Mouse (Mus musculus) NIH3T3 (cell line): ENCODE measurements around the gene Klhl23.
A peak's percentile ranks its signal among the peaks of the same experiment; 100 is the strongest.

ENCODE experiments used
- DNase-seq: peaks from one replicate; pipeline ENCODE4 v3.0.0-alpha.2; 2012; ENCODE audit warnings: low read depth

Klhl23 gene

GRCm38 (mm10) chr2:69830116-69830515 lies 8.4 kb downstream of the Klhl23 start:
- no peak for DNase-seq

GRCm38 (mm10) chr2:69837244-69837967 lies 15.7 kb downstream of the Klhl23 start:
- DNase-seq = no peak

- no peak for DNase-seq
Observed at GRCm38 (mm10) chr2:69837996-69838395, 16.3 kb downstream of the Klhl23 start.

- no peak for DNase-seq
Observed at GRCm38 (mm10) chr2:69838707-69839106, 17.0 kb downstream of the Klhl23 start.

GRCm38 (mm10) chr2:69840261-69840660 lies 18.5 kb downstream of the Klhl23 start:
- peak; percentile 75 for DNase-seq

GRCm38 (mm10) chr2:69849215-69849614 lies 27.5 kb downstream of the Klhl23 start:
- no peak for DNase-seq

GRCm38 (mm10) chr2:69851427-69852058 lies 29.8 kb downstream of the Klhl23 start:
- peak; percentile 18 for DNase-seq

GRCm38 (mm10) chr2:69856392-69856791 lies 34.6 kb downstream of the Klhl23 start:
- peak; percentile 10 for DNase-seq

GRCm38 (mm10) chr2:69857882-69858281 lies 36.1 kb downstream of the Klhl23 start:
- DNase-seq = peak; percentile 54

GRCm38 (mm10) chr2:69860972-69861452 lies 39.3 kb downstream of the Klhl23 start:
- peak; percentile 59 for DNase-seq

- peak; percentile 97 for DNase-seq
Observed at GRCm38 (mm10) chr2:69861485-69862091, 39.8 kb downstream of the Klhl23 start, which contains the start of gene Ssb. Gene Ssb, plus strand, starts transcription at chr2:69861562.

- no peak for DNase-seq
Observed at GRCm38 (mm10) chr2:69862117-69862657, 40.4 kb downstream of the Klhl23 start.

GRCm38 (mm10) chr2:69883990-69884391 lies 62.2 kb downstream of the Klhl23 start:
- DNase-seq = no peak

- no peak for DNase-seq
Observed at GRCm38 (mm10) chr2:69884581-69884980, 62.8 kb downstream of the Klhl23 start.

- DNase-seq = no peak
Observed at GRCm38 (mm10) chr2:69885050-69885449, 63.3 kb downstream of the Klhl23 start.

- peak; percentile 94 for DNase-seq
Observed at GRCm38 (mm10) chr2:69885451-69886305, 63.9 kb downstream of the Klhl23 start, which contains the start of gene Mettl5. Gene Mettl5, minus strand, starts transcription at chr2:69885615.
